Mouse (Mus musculus) C2C12 (cell line): ENCODE measurements around the gene Prdx5. TPM values are rescaled to one million over a fixed set of nuclear protein-coding genes. Genes with fewer than 3 reads are reported as not detected.
"Not testable (repeated sequence)": the region's sequence is repeated elsewhere in the genome, so short reads cannot be mapped to it uniquely, and the experiment has no call there.

Experiments used
- H3K27me3 ChIP-seq: one replicate; pipeline ENCODE4 v1.6.1; 2011; ENCODE audit not compliant: control insufficient read depth, insufficient read depth, insufficient read length
- H3K36me3 ChIP-seq: one replicate; pipeline ENCODE4 v1.6.1; 2011; ENCODE audit not compliant: control insufficient read depth, insufficient read depth
- H3K4me3 ChIP-seq: one replicate; pipeline ENCODE4 v1.5.1; 2011; ENCODE audit warnings: mild to moderate bottlenecking, control low read depth; ENCODE audit not compliant: poor library complexity, insufficient read depth, severe bottlenecking
- H3K79me2 ChIP-seq: one replicate; pipeline ENCODE4 v1.6.1; 2011; ENCODE audit not compliant: control insufficient read depth, insufficient read depth
- H3K79me3 ChIP-seq: one replicate; pipeline ENCODE4 v1.6.1; 2011; ENCODE audit warnings: low read depth, control low read depth
- H3ac ChIP-seq: one replicate; pipeline ENCODE3; 2011; ENCODE audit warnings: low read depth; ENCODE audit not compliant: control insufficient read depth, insufficient read length
- CEBPB ChIP-seq: IDR thresholded peaks from one replicate; pipeline ENCODE4 v1.6.1; 2011; ENCODE audit warnings: low read depth, mild to moderate bottlenecking, control low read depth, moderate library complexity
- CTCF ChIP-seq: IDR thresholded peaks from one replicate; pipeline ENCODE4 v1.5.1; 2011; ENCODE audit not compliant: control insufficient read depth, insufficient read depth, insufficient read length
- FOSL1 ChIP-seq: IDR thresholded peaks from one replicate; pipeline ENCODE4 v1.8.0; 2011; ENCODE audit warnings: mild to moderate bottlenecking, low read length; ENCODE audit not compliant: poor library complexity, insufficient read depth, severe bottlenecking
- MAX ChIP-seq: IDR thresholded peaks from one replicate; pipeline ENCODE4 v1.6.1; 2011; ENCODE audit warnings: mild to moderate bottlenecking, control low read depth
- MYOD1 ChIP-seq: IDR thresholded peaks from one replicate; pipeline ENCODE4 v1.6.1; 2011; ENCODE audit warnings: low read depth; ENCODE audit not compliant: control insufficient read depth, insufficient read length
- MYOG ChIP-seq: IDR thresholded peaks from one replicate; pipeline ENCODE4 v1.6.1; 2011; ENCODE audit not compliant: control insufficient read depth, insufficient read length; ENCODE audit errors: extremely low read depth
- USF1 ChIP-seq: IDR thresholded peaks from one replicate; pipeline ENCODE4 v1.6.1; 2011; ENCODE audit warnings: low read depth, mild to moderate bottlenecking, control low read depth, moderate library complexity
- polyA plus RNA-seq: library from polyadenylated mRNA; unstranded; fragments of >200 nt; fragmentation: generic; extraction: Trizol; gene quantifications from one replicate; pipeline ENCODE4 v1.2.1, GENCODE M21; 2012; ENCODE audit warnings: missing spikeins

Gene Prdx5
- polyA plus RNA-seq, 1 experiment = 270 TPM

DNA sequence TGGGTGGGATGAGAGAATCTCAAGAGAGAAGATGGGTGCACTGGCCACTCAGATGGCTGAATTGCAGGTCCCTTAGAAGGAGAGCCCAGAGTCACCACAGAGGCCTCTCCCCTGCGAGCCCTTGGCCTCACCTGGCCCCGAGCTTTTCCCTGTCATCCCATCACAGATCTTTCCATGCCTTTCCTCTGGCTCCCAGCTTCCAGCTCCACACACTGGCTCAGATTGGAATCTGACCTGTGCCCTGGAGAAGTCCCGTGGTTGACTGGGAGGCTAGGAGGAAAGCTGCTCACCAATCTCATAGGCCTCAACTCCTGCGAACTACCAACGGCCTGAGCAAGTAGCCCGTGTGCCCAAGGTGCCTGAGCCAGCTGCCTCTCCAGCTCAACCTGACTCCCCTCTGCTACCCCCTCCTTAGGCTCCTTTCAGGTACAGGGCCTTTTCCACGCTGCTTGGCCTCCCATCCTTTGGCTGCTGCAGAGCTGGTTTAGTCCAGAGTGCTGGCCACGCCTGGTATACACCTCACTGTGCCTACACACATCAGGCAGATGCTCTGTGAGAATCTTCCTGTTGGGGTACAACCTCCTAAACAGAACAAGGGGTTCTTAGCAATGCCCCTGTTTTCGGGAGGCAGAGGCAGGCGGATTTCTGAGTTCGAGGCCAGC lies 4.3 kb downstream of the Prdx5 start:
- Histone ChIP-seq H3K79me2 (peaks cover 30% of the 10 kb centered on the region), H3K27me3 (no peaks in the 10 kb centered on the region)
- no peak for TF ChIP-seq MAX
- TF ChIP-seq FOSL1 = no peak
- TF ChIP-seq MYOD1 = no peak
- no peak for TF ChIP-seq CTCF
- no peak for TF ChIP-seq CEBPB
- no peak for TF ChIP-seq MYOG
- TF ChIP-seq USF1 = no peak

DNA sequence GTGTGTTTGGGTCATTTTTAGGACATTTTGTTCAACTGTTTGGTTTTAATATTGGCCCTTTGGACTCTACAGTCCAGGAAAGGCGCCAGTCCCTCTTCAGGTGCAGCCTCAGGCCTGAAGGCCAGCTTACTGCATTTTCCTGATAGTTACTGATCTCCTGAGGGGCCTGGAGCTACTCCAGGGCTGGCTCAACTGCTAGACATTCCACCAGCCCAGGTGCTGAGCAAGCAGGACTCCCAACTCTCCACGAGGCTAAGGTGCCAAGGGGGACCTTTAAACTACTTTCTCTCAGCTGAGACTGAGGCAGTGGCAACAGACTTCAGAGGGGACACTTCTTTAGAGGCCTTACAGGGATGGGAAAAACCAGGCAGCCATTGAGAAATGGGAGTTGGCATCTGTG lies 5.1 kb downstream of the Prdx5 start:
- H3K27me3 ChIP-seq = no peaks in the 10 kb centered on the region
- no peak for TF ChIP-seq MYOG
- no peak for TF ChIP-seq FOSL1
- no peak for TF ChIP-seq MYOD1
- no peak for TF ChIP-seq MAX
- TF ChIP-seq USF1 = no peak
- no peak for TF ChIP-seq CTCF
- TF ChIP-seq CEBPB = no peak
- no peak overlapping the region for H3ac ChIP-seq
- peaks cover 26% of the 10 kb centered on the region for H3K79me2 ChIP-seq
- H3K79me3 ChIP-seq = peaks cover 19% of the 10 kb centered on the region
- no peak overlapping the region for H3K4me3 ChIP-seq
- peaks cover 14% of the 10 kb centered on the region for H3K36me3 ChIP-seq

More for the DNA sequence above, 4.3 kb downstream of the Prdx5 start:
- peaks cover 14% of the 10 kb centered on the region for H3K36me3 ChIP-seq
- H3K4me3 ChIP-seq = no peak overlapping the region
- H3K79me3 ChIP-seq = peaks cover 19% of the 10 kb centered on the region
- H3ac ChIP-seq = no peak overlapping the region

DNA sequence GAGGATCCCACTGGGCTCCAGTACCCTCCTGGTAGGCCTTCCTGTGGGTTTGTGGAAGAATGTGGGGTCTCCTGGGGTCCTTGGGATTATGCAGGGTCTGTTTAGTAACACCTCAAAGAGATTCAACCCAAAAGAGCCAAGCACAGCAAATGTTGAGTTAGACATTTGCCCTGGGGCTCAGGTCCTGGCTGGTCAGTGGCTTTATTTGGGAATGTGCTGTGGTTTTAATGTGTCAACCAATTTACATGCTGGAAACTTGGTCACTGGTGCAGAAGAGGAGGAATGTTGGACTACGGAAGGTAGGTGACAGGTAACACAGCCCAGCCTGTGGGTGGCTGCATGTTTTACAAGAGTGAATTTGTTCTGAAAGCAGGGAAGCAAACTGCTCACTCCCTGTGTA lies 6.9 kb downstream of the Prdx5 start:
- Histone ChIP-seq H3K27me3 (no peaks in the 10 kb centered on the region), H3K79me3 (peaks cover 10% of the 10 kb centered on the region), H3K4me3 (no peak overlapping the region), H3K36me3 (peaks cover 14% of the 10 kb centered on the region), H3K79me2 (peaks cover 12% of the 10 kb centered on the region), H3ac (no peak overlapping the region)
- TF ChIP-seq MYOG (no peak), USF1 (no peak), MAX (no peak), CTCF (no peak), MYOD1 (no peak)

DNA sequence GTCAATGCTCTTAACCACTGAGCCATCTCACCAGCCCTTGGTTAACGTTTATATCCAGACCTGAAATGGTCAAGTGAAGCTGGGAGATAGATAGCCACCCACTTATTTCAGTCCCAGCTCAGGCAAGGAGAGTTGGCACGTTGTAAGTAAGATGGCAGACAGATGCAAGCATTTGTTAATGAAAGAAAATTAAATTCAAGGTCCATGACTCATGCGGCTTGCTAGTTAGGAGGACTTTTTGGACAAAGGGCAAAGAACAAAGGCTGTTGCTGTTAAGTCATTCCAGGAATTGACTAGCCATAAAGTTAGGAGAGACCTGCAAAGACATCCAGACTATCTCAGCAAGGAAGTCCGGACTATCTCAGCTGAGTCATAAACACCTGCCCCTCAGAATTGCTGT lies 10.3 kb downstream of the Prdx5 start:
- no peaks in the 10 kb centered on the region for H3K27me3 ChIP-seq
- no peaks in the 10 kb centered on the region for H3K79me2 ChIP-seq
- TF ChIP-seq USF1 (no peak), FOSL1 (no peak)
- no peak overlapping the region for H3K4me3 ChIP-seq
- H3ac ChIP-seq = no peak overlapping the region
- no peaks in the 10 kb centered on the region for H3K79me3 ChIP-seq
- H3K36me3 ChIP-seq = no peaks in the 10 kb centered on the region

DNA sequence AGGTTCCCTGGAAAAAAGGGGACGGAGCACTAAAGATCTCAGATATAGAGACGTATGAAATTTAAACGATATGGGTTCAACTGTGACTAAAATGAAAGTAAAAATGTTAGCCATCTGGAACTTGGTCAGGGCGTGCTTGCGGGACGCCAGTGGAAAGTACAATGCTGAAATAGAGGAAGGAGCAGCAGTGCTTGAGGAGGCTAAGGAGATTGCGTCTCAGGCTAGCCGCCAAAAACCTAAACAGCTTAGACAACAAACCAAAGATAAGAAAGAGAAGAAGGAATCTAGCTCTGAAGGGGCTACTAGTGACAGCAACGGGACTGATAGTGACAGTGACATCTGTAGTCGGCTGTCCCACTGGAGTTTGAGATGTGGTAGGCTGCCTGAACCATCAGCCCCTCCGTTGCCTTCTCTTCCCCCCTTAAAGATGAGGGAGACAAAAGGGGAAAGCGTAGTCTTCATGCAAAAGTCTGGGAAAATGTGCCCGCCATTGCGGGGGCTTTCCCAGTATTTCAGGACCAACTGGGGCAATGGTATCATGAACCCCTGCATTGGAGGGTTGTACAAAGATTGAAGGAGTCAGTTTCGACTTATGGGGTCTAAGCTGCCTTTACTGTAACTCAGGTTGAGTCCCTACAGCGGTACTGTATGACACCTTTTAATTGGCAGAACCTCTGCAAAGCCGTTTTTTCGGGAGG lies 14.1 kb downstream of the Prdx5 start:
- not testable (repeated sequence) for H3K79me2 ChIP-seq, H3K27me3 ChIP-seq, H3ac ChIP-seq, H3K79me3 ChIP-seq, H3K4me3 ChIP-seq, H3K36me3 ChIP-seq

GRCm38 (mm10) chr19:6893731-6894451 lies 16.0 kb downstream of the Prdx5 start:
- Histone ChIP-seq H3ac (no peak overlapping the region), H3K36me3 (no peaks in the 10 kb centered on the region), H3K4me3 (no peak overlapping the region), H3K27me3 (no peaks in the 10 kb centered on the region), H3K79me3 (no peaks in the 10 kb centered on the region), H3K79me2 (no peaks in the 10 kb centered on the region)
- TF ChIP-seq USF1 (no peak), FOSL1 (no peak), MYOG (no peak), MYOD1 (no peak), CEBPB (no peak), CTCF (no peak), MAX (no peak)
